Mouse (Mus musculus): ENCODE results near the gene Stfa3. TPM values are rescaled to one million over a fixed set of nuclear protein-coding genes. Genes with fewer than 3 reads are reported as not detected.
"Not testable (repeated sequence)": the region's sequence is repeated elsewhere in the genome, so short reads cannot be mapped to it uniquely, and the experiment has no call there.

The Stfa3 gene
- total RNA-seq (2021), result not detected
- long read RNA-seq, experiment 1, result 0 reads
- long read RNA-seq, experiment 2, result 0 reads

GRCm38 (mm10) chr16:36455342-36455802 lies at the start of gene Stfa3:
Gene Stfa3, minus strand, starts transcription at chr16:36455392.
- intact Hi-C loops (cut with DNase I), result no loop called here
- no peak for DNase-seq

- DNase-seq, result no peak
- intact Hi-C loops (cut with DNase I), result no loop called here
Measured at GRCm38 (mm10) chr16:36502286-36502685, 47.1 kb upstream of the Stfa3 start.

- DNase-seq, result no peak
- intact Hi-C loops (cut with DNase I), result no loop called here
Measured at GRCm38 (mm10) chr16:36492420-36492819, 37.2 kb upstream of the Stfa3 start.

GRCm38 (mm10) chr16:36476866-36477265 lies 21.7 kb upstream of the Stfa3 start:
- intact Hi-C loops (cut with DNase I), result loop anchor here (10.0 kb wide), 1 partner anchor 538 kb away; the partner anchor contains the start of gene Polq
- no peak for DNase-seq

GRCm38 (mm10) chr16:36475530-36475929 lies 20.3 kb upstream of the Stfa3 start:
- intact Hi-C loops (cut with DNase I), result loop anchor here (2.0 to 10.0 kb wide), 2 partner anchors 341 to 539 kb away; partner anchors contain the start of gene Polq
- DNase-seq, result no peak

GRCm38 (mm10) chr16:36474849-36475248 lies 19.7 kb upstream of the Stfa3 start:
- no peak for DNase-seq
- intact Hi-C loops (cut with DNase I), result loop anchor here (2.0 to 10.0 kb wide), 2 partner anchors 342 to 540 kb away; partner anchors contain the start of gene Polq

- no peak for DNase-seq
- intact Hi-C loops (cut with DNase I), result loop anchor here (2.0 to 10.0 kb wide), 2 partner anchors 343 to 541 kb away; partner anchors contain the start of gene Polq
Measured at GRCm38 (mm10) chr16:36473217-36474216, 18.3 kb upstream of the Stfa3 start.

GRCm38 (mm10) chr16:36471066-36471633 lies 16.0 kb upstream of the Stfa3 start:
- no peak for DNase-seq
- intact Hi-C loops (cut with DNase I), result loop anchor here (2.0 to 10.0 kb wide), 2 partner anchors 152 to 544 kb away; partner anchors contain the start of gene Polq

GRCm38 (mm10) chr16:36469955-36470478 lies 14.8 kb upstream of the Stfa3 start:
- intact Hi-C loops (cut with DNase I), result loop anchor here (2.0 to 10.0 kb wide), 2 partner anchors 153 to 545 kb away; partner anchors contain the start of gene Polq

GRCm38 (mm10) chr16:36469367-36469766 lies 14.2 kb upstream of the Stfa3 start:
- no peak for DNase-seq
- intact Hi-C loops (cut with DNase I), result no loop called here

More at GRCm38 (mm10) chr16:36469955-36470478, 14.8 kb upstream of the Stfa3 start:
- DNase-seq, result no peak

GRCm38 (mm10) chr16:36468862-36469261 lies 13.7 kb upstream of the Stfa3 start:
- intact Hi-C loops (cut with DNase I), result no loop called here
- DNase-seq, result no peak

- no peak for DNase-seq
- intact Hi-C loops (cut with DNase I), result no loop called here
Measured at GRCm38 (mm10) chr16:36467936-36468335, 12.7 kb upstream of the Stfa3 start.

GRCm38 (mm10) chr16:36465436-36465835 lies 10.2 kb upstream of the Stfa3 start:
- intact Hi-C loops (cut with DNase I), result no loop called here
- DNase-seq, result no peak

GRCm38 (mm10) chr16:36464076-36464475 lies 8.9 kb upstream of the Stfa3 start:
- intact Hi-C loops (cut with DNase I), result no loop called here
- no peak for DNase-seq

- no peak for DNase-seq
- intact Hi-C loops (cut with DNase I), result no loop called here
Measured at GRCm38 (mm10) chr16:36460426-36460825, 5.2 kb upstream of the Stfa3 start.

GRCm38 (mm10) chr16:36420979-36421378 lies 34.2 kb downstream of the Stfa3 start:
- intact Hi-C loops (cut with DNase I); DNase-seq: not testable (repeated sequence)

- intact Hi-C loops (cut with DNase I), result no loop called here
Measured at GRCm38 (mm10) chr16:36408357-36408756, 46.8 kb downstream of the Stfa3 start, which contains the start of gene Stfa2. Gene Stfa2, minus strand, starts transcription at chr16:36408457.

More at GRCm38 (mm10) chr16:36408357-36408756, 46.8 kb downstream of the Stfa3 start, which contains the start of gene Stfa2:
- no peak for DNase-seq
